Mouse (Mus musculus) heart, embryonic 10.5 days (tissue): ENCODE results near the gene Hormad2. TPM values are rescaled to one million over a fixed set of nuclear protein-coding genes. Genes with fewer than 3 reads are reported as not detected.

Source experiments
- DNase-seq: peaks from one replicate; pipeline ENCODE4 v3.0.0-alpha.2; 2017; ENCODE audit warnings: low spot score
- H3K27ac ChIP-seq: fragments of 300-500 bp; sonication (generic); 2 replicates; pipeline ENCODE4 v1.5.1; 2016; ENCODE audit warnings: mild to moderate bottlenecking
- H3K27me3 ChIP-seq: fragments of 300-500 bp; sonication (generic); 2 replicates; pipeline ENCODE4 v1.6.1; 2016; ENCODE audit warnings: mild to moderate bottlenecking; ENCODE audit not compliant: poor library complexity, insufficient read depth, severe bottlenecking
- H3K36me3 ChIP-seq: fragments of 300-500 bp; sonication (generic); 2 replicates; pipeline ENCODE4 v1.6.1; 2016; ENCODE audit warnings: mild to moderate bottlenecking, moderate library complexity
- H3K4me1 ChIP-seq: fragments of 300-500 bp; sonication (generic); 2 replicates; pipeline ENCODE4 v1.6.1; 2016; ENCODE audit warnings: mild to moderate bottlenecking
- H3K4me3 ChIP-seq: fragments of 300-500 bp; sonication (generic); 2 replicates; pipeline ENCODE4 v1.5.1; 2016; ENCODE audit warnings: mild to moderate bottlenecking, moderate library complexity
- H3K9me3 ChIP-seq: fragments of 300-500 bp; sonication (generic); 2 replicates; pipeline ENCODE4 v1.6.1; 2016; ENCODE audit warnings: mild to moderate bottlenecking, moderate library complexity
- WGBS: fragments of 180-500 bp; shearing (Covaris S2); methylation state at CpG from one replicate; pipeline ENCODE4 v1.1.7; 2016; 5-methylcytosine and 5-hydroxymethylcytosine counted together
- polyA plus RNA-seq: library from polyadenylated mRNA; unstranded; fragments of >200 nt; fragmentation: Nextera tagmentation; extraction: Ambion mirVana; gene quantifications from 2 replicates; pipeline ENCODE4 v1.2.1, GENCODE M21; 2016

The Hormad2 gene
- polyA plus RNA-seq, result 0.99 and 1.1 TPM in 2 replicates

DNA sequence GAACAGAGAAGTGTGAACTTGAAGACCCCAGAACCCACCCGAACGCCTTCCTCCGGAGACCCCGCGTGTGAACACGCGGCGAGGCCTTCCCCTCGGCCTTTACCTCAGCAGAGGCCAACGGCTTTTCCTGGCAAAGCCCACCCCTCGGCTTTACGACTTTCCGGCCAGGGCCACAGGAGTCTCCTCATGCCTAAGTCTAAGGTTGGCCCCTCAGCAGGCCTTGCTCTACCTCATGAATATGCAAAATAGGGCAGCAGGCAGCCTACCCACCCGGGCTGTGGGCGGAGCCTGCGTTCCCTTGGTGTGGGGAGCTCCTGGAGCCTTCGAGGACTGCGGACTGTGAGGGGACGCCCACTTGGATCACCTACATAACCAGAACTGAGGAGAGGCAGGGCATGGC is at the start of gene Hormad2:
Hormad2 (minus strand) TSS at position 128 of the 400 bp plus-strand sequence.
- Histone ChIP-seq H3K4me3 (peak within 1 kb of the TSS; percentile 36), H3K4me1 (peaks cover 6% of the 10 kb centered on the region), H3K27ac (no peak within 1 kb of the TSS), H3K36me3 (no peaks in the 10 kb centered on the region), H3K27me3 (no peaks in the 10 kb centered on the region), H3K9me3 (no peaks in the 10 kb centered on the region)
- DNase-seq, result peak; percentile 89
- 32% methylated on average over 19 of the region's 19 CpGs for WGBS

DNA sequence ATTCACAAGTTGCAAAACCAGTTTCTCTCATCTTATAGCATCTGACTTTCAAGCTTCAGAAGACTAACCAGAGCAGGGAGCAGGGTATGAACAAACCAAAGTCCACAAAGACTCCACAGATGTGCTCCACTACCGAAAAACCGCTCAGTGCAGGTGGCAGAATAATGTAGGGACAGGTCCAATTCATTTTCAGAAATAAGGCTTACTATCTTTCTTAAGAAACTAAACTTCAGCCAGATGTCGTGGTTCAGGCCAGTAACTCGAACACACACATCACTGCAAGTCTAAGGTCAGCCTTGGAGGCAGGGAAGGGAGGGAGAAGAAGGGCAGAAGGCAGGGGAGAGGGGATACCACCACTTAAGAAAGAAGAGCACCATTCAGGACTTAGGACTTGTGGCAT is 48.3 kb upstream of the Hormad2 start:
- H3K4me1 ChIP-seq, result no peaks in the 10 kb centered on the region
- H3K4me3 ChIP-seq, result no peak overlapping the region
- peaks cover 93% of the 10 kb centered on the region for H3K36me3 ChIP-seq
- no peaks in the 10 kb centered on the region for H3K9me3 ChIP-seq
- H3K27me3 ChIP-seq, result no peaks in the 10 kb centered on the region
- WGBS, result 93% methylated on average over 4 of the region's 4 CpGs
- no peak for DNase-seq
- H3K27ac ChIP-seq, result no peak overlapping the region

DNA sequence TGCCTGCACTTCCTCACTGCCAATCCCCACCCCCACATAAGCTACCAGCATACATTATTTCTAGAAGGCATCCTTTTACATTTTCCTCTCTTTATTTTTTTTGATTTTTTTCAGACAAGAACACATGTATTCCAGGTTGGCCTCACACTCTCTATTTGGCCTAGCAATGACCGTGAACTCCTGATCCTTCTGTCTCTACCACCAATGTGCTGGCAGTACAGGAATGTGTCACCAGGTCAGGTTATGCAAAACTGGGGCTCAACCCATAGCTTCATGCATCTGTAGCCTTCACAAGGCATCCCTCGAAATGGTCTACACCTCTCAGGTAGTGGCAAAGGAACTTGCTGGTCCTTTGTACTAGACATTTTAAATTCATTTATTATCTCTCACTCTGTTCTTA is 47.9 kb upstream of the Hormad2 start:
- Histone ChIP-seq H3K27ac (no peak overlapping the region), H3K9me3 (no peaks in the 10 kb centered on the region), H3K27me3 (no peaks in the 10 kb centered on the region), H3K4me3 (no peak overlapping the region), H3K36me3 (peaks cover 96% of the 10 kb centered on the region), H3K4me1 (no peaks in the 10 kb centered on the region)
- 98% methylated on average over 2 of the region's 2 CpGs for WGBS
- no peak for DNase-seq

DNA sequence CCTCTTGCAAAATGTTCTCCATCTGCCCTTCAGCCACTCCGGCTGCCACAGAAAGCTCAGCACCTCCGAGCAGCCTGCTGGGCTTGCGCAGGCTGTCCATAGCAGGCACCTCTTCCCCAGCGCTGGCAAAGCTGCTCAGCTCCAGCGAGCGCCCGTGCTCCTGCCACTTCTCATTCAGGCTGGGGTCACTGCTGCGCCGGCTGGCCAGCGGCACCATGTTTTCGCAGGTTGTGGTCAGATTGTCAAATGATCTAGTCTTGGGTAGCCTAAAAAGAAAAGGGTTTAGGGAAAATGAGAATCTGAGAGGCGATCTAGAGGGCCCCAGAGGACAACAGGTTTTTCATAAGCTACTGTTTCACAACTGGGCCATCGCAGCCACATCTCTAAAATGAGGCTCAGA is 47.5 kb upstream of the Hormad2 start:
- DNase-seq, result no peak
- Histone ChIP-seq H3K27ac (no peak overlapping the region), H3K27me3 (no peaks in the 10 kb centered on the region), H3K4me3 (no peak overlapping the region), H3K36me3 (peaks cover 98% of the 10 kb centered on the region), H3K9me3 (no peaks in the 10 kb centered on the region), H3K4me1 (no peaks in the 10 kb centered on the region)
- WGBS, result 95% methylated on average over 13 of the region's 13 CpGs

DNA sequence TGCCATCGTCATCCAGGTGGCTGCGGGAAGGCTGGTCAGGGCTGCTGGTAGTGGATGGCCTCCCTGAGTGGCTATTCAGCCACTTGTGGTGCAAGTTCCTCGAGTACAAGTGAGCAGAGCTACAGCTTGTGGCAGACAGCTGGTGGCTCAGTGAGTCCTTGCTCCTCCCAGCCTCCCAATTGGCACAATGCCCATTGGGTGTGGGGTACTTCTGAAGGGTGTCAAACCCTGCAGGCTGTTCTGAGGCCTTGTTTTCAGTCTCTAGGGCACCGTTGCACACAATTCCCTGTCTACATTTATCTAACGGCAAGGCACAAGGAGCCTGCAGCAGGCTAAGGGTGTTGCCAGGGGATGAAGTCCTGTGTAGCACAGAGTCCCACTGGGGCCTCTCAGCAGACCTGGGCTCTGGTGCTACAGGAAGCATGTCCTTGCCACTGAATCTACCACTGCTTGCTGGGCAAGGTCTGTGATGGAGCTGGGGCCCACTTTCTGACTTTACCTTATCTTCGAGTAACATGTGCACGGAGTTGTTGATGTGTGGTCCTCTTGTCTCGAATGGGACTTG is 46.6 kb upstream of the Hormad2 start:
- H3K27ac ChIP-seq, result no peak overlapping the region

DNA sequence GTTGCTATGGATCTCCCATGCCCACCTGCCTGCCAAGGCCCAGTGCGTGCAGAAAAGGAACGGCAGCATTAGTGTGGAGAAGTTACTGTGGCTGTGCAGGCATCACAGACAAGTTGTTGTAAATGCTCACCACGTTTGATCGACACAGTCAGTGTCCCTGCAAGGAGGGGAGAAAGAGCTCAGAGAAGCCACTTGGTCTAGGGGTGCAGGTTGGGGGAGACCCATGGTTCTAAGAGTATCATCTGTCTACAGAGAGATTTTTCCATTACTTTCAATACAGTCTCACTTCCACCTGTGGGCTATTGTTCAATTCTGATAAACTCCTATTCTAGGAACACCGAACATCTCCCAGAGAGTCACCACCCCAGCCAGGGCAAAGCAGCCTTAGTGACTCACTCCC is 43.6 kb upstream of the Hormad2 start:
- H3K27me3 ChIP-seq, result no peaks in the 10 kb centered on the region
- no peak overlapping the region for H3K27ac ChIP-seq
- WGBS, result 91% methylated on average over 5 of the region's 5 CpGs
- no peaks in the 10 kb centered on the region for H3K4me1 ChIP-seq
- no peak overlapping the region for H3K4me3 ChIP-seq
- no peak for DNase-seq
- H3K36me3 ChIP-seq, result peaks cover 99% of the 10 kb centered on the region
- H3K9me3 ChIP-seq, result no peaks in the 10 kb centered on the region

More for the DNA sequence above, 46.6 kb upstream of the Hormad2 start:
- WGBS, result 78% methylated on average over 8 of the region's 8 CpGs
- Histone ChIP-seq H3K9me3 (no peaks in the 10 kb centered on the region), H3K27me3 (no peaks in the 10 kb centered on the region), H3K4me3 (no peak overlapping the region), H3K4me1 (no peaks in the 10 kb centered on the region), H3K36me3 (peaks cover 98% of the 10 kb centered on the region)
- no peak for DNase-seq

DNA sequence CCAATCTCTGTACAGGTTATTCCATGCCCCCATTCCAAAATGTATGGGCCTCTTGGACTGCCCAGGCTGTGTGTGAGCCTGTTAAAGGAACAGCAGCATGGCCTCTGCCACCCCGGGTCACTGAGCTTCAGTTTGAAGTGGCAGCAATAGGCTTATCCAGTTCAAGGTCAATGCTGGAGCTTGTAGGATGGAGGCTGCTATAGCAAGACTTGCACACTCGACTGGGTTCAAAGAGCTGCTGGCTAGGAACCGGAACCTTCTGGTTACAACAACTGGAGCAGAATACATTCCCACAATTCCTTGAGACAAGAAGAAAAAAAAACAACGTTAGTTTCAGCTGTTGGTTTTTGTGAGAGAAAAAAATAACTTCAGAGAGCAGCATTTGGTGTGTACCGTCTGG is 41.7 kb upstream of the Hormad2 start:
- Histone ChIP-seq H3K4me3 (no peak overlapping the region), H3K4me1 (no peaks in the 10 kb centered on the region), H3K36me3 (peaks cover 86% of the 10 kb centered on the region), H3K9me3 (no peaks in the 10 kb centered on the region), H3K27ac (no peak overlapping the region), H3K27me3 (no peaks in the 10 kb centered on the region)
- no peak for DNase-seq
- WGBS, result 90% methylated on average over 5 of the region's 5 CpGs

DNA sequence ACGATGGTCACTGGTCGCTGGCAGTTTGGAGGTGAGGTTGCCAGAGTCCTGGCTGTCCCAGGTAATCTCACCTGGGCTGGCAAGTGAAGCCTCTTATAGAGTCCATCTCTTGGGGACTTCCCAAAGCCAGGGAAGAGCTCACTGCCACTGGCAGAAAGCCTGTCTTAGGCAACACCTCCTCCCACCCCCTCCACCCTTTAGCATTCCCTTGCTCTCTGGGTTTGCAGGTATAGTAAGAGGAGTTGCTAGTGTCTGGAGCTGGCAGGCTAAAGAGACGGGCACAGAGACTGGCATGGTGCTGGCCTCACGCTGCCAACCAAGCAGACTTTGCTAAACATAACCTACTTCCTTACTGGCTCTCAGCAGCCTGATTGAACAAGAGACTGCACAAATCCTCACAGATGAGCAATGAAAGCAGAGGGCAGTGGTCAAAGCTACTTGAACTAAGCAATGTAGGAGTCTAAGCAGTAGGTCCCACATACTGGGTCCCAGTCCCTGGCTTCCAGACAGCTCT is 35.3 kb upstream of the Hormad2 start:
- H3K9me3 ChIP-seq, result no peaks in the 10 kb centered on the region
- H3K4me3 ChIP-seq, result no peak overlapping the region
- no peaks in the 10 kb centered on the region for H3K27me3 ChIP-seq
- H3K4me1 ChIP-seq, result peaks cover 5% of the 10 kb centered on the region; the same call in 1 of the 2 replicates
- H3K36me3 ChIP-seq, result peaks cover 23% of the 10 kb centered on the region
- DNase-seq, result no peak
- WGBS, result 88% methylated on average over 4 of the region's 4 CpGs
- H3K27ac ChIP-seq, result no peak overlapping the region

DNA sequence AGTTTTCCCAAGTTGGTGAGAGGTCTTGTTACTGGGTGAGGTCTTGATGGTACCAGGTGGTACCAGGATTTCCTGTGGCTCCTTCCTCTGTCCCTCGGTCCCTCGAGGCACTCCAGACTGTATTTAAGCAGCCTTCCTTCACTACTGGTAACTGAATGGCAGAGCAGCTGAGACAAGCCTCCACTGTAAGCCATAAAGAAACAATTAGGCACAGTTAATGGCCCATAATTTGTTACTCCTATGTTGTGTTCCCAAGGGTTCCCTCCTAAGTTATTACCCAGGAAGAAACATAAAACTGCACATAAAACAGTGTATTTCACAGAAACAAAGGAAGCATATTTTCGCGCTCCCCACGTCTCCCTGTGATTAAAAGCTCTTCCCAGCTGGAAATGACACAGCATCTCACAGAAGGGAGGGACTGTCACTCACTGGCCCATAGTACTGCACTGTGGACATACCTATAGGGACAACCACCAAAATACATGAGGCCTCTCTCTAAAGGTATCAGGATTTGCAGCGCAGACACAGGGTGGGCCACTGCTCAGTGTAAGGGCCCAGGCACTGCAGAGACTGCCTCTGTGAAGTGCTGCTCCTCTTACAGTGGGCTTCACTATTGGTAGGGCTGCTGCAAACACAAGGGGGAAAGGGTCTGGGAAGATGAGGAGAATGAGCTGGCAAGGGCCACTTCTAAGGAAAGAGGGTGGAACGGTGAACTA is 31.7 kb upstream of the Hormad2 start:
- Histone ChIP-seq H3K27me3 (no peaks in the 10 kb centered on the region), H3K36me3 (no peaks in the 10 kb centered on the region), H3K27ac (no peak overlapping the region), H3K4me3 (no peak overlapping the region), H3K4me1 (peaks cover 7% of the 10 kb centered on the region; the same call in 1 of the 2 replicates), H3K9me3 (no peaks in the 10 kb centered on the region)
- no peak for DNase-seq
- WGBS, result 84% methylated on average over 7 of the region's 7 CpGs

DNA sequence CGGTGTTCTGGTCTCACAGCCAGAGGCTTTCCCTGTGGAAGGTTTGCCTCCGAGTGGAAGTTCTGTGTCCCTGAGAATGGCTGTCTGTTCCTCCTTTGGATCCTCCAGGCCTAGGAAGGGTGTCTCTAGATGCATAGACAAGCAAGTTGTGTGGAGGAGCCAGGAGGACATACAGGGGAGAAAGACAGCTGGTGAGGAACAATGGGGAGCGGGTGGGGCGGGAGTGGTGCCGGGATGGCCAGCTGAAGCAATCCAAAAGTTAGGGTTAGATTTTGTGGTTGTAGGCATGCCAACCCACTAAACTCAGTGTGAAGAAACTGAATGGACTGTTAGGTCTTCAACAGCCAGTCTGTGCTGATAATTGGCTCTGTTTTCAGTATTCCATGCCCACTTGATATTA is 30.8 kb upstream of the Hormad2 start:
- Histone ChIP-seq H3K4me3 (no peak overlapping the region), H3K9me3 (no peaks in the 10 kb centered on the region), H3K27ac (no peak overlapping the region), H3K27me3 (no peaks in the 10 kb centered on the region), H3K4me1 (peaks cover 7% of the 10 kb centered on the region; the same call in 1 of the 2 replicates), H3K36me3 (no peaks in the 10 kb centered on the region)
- WGBS, result 83% methylated on average over 5 of the region's 5 CpGs
- no peak for DNase-seq

DNA sequence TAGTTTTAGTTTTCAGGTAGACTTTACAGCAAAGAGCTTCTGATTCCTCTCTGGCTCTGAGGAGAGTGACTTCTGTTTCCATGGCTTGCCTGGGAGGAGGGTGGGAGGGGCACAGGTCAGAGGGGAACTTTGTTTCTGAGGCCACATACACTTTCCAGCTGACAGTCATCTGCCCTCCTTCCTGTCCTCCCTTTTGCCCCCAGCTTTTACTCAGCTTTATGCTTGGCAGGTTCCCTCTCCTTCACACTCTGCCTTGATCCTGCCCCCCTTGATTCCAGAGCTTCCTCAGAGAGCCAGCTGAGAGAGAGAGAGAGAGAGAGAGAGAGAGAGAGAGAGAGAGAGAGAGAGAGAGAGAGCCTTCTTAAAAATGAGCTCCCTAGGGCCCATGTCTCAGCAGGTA is 30.3 kb upstream of the Hormad2 start:
- H3K4me1 ChIP-seq, result peaks cover 10% of the 10 kb centered on the region; the same call in 1 of the 2 replicates
- H3K4me3 ChIP-seq, result no peak overlapping the region
- no peaks in the 10 kb centered on the region for H3K9me3 ChIP-seq
- H3K27me3 ChIP-seq, result no peaks in the 10 kb centered on the region
- H3K36me3 ChIP-seq, result no peaks in the 10 kb centered on the region
- no peak for DNase-seq
- no peak overlapping the region for H3K27ac ChIP-seq

DNA sequence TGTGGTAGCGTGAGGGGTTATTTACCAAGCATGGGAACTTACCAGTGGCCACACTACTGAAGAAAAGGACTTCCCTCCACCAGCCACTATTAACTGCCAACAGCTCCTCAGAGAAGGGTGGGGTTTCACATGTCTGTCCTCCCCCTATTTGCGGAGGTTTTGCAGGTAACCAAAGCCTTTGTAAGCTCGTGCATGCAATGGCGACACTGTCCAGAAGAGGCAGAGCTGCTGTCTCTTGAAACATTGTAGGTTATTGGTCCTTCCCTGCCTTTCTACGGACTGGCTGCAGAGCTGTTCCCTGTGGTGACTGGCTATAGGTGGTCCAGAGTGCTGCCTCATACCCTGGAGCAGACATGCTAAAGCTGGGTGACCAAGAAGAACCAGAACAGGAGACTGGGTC is 28.2 kb upstream of the Hormad2 start:
- H3K27me3 ChIP-seq, result no peaks in the 10 kb centered on the region
- H3K27ac ChIP-seq, result no peak overlapping the region
- peaks cover 12% of the 10 kb centered on the region; the same call in 1 of the 2 replicates for H3K4me1 ChIP-seq
- WGBS, result 60% methylated on average over 5 of the region's 5 CpGs
- H3K9me3 ChIP-seq, result no peaks in the 10 kb centered on the region
- no peak for DNase-seq
- H3K36me3 ChIP-seq, result no peaks in the 10 kb centered on the region
- no peak overlapping the region for H3K4me3 ChIP-seq

DNA sequence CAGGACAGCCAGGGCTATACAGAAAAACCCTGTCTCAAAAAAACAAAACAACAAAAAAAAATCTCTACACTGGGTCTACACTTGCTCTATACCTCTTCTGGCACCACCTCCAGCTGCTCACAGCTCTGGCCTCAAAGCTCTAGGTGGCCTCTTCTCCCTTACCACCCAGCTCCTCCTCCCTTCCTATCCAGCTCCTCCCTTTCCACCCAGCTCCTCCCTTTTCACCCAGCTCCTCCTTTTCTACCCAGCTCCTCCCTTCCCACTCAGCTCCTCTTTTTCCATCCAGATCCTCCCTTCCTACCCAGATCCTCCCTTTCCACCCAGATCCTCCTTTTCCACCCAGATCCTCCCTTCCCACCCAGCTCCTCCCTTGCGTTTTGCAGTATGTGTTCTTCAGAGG is 26.5 kb upstream of the Hormad2 start:
- H3K4me3 ChIP-seq, result no peak overlapping the region
- H3K27me3 ChIP-seq, result no peaks in the 10 kb centered on the region
- H3K9me3 ChIP-seq, result no peaks in the 10 kb centered on the region
- 90% methylated on average over 1 of the region's 1 CpGs for WGBS
- H3K27ac ChIP-seq, result no peak overlapping the region
- no peak for DNase-seq
- H3K4me1 ChIP-seq, result peaks cover 8% of the 10 kb centered on the region; the same call in 1 of the 2 replicates
- H3K36me3 ChIP-seq, result no peaks in the 10 kb centered on the region
